Mouse (Mus musculus) embryo, embryonic 10.5 days (tissue): ENCODE data around the gene Gpi1.
A peak's percentile ranks its signal among the peaks of the same experiment; 100 is the strongest.

Experiments used
- DNase-seq: peaks from one replicate; pipeline ENCODE4 v3.0.0-alpha.2; 2015; ENCODE audit warnings: low spot score

The Gpi1 gene

DNA sequence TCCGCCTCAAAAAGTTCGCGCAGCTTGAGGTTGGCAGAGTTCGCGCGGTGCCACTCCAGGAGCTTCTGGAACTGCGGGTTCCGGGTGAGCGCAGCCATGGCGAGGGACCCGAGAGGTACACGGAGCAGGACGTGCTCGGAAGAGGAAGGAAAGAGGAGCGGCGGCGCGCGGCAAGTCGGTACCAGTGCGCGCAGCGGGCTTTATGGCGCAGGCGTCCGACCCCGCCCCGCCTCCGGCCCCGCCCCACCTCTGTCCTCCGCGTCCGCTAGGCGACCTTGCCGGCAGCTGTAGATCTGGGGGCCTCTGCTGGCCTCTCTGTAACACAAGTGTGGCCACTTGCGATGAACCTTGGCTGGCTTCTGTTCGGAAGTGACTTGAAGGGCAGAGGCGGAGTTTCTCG lies at the start of gene Gpi1:
Gpi1 (minus strand) TSS at position 221 of the 400 bp plus-strand sequence.
- peak; percentile 94 for DNase-seq

DNA sequence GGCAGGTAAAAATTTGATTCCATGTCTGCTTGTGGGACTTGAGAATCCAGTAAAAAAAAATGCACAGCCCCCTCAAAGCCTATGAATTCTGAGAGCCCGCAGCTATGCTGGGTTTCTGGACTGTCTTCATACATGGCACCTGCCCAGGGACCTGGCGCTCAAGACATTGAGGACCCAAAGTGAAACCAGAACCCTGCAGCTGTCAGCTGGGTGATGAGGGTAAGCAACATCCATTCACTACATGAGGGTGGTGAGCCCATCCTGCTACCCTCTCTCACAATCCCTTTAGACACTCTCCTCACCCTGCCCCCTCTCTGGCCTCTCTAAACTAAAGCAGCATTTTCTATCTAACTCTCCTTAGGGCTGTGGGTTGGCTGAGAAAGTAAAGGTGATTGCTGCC lies 47.5 kb upstream of the Gpi1 start:
- DNase-seq, result no peak

- no peak for DNase-seq
Measured at GRCm38 (mm10) chr7:34276066-34276465, 45.9 kb upstream of the Gpi1 start.

DNA sequence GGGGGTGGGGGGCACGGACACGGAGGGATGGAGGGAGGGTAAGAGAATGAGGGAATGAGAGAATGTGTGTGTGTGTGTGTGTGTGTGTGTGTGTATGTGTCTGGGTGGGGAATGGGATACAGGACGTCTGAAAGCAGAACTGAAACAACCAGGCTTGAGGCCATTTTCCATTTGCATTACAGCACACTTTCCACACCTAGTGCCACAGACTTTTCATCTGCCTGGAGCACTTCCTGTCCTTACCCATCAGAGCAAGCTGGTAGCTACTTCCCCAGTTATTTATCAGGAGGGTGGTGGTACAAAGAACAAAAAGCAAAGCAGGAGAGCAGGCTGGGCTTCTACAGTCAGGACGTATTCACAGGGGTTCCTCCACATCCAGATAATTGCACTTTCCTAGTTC lies 42.3 kb upstream of the Gpi1 start:
- no peak for DNase-seq

DNA sequence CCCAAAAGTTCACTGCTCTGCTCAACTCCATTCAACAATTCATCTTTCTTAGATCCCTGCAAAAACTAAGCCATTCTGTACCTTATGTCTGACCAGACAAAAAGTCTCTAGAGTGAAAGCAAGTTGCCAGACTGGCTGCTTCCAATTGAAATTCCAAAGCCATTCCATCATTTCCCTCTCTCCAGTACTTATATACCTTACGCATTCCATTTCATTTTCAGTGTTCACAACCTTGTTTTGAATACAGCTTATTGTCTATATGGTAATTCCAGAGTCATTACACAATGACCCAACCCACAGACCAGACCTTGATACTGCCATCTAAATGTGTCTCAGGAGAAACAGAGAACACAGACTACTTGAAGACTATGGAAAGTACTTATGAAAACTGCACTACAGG lies 38.3 kb upstream of the Gpi1 start:
- no peak for DNase-seq

DNA sequence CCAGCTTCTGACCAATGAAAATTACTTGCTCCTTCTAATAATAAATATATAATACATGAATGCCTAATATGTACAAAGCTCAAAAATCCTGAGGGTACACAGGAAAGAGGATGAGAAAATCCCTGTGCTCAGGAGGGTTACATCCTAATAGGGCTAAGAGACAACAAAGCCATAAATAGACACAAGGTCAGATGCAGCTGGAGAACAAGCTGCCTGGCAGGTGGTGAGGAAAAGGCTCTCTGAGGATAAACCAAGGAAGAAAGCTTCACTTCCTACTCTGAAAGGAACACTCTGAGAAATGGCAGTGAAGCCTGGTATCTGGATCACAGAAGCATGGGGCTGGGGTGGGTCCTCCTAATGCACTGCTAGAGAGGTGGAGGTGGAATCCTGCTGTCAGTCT lies 36.3 kb upstream of the Gpi1 start:
- DNase-seq, result no peak

DNA sequence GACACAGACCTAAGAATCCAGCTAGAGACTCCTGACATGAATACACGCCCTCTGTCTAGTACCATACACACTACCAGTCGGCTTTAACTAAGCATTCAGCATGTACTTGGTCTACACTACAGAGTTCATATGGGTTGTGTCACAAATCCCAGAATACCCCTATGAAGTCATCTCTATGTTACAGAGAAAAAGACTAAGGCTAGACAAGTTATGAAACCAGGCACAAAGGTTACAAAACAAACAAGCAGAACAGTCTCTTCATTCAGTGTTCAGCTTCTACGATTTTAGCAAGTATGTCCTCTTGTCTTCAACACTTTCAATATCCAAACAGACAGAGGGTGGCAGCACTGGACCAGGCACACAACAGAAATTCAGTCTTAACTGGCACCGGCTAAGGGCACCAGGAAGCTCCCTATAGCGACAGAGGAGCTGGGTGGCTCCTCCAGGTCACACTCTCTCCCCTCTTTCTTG lies 35.8 kb upstream of the Gpi1 start:
- DNase-seq, result peak; percentile 55

DNA sequence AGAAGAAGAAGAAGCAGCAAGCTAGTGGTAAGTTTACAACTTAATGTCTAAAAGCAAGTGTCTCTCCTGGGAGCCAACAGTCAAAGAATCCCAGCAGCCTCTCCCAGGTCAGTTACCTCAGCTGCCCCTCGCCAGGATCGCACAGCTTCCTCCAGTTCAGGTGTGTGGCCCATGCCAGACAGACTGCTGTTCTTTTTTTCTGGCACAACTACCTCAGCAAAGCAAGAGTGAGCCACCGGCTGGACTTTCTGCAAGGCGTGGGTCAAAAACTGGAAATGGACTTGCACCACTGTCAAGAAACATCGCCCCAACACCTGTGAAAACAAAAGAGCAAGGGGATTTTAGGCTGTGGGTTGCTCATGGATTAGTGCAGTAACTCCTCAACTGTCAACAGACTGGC lies 33.3 kb upstream of the Gpi1 start:
- DNase-seq, result no peak

DNA sequence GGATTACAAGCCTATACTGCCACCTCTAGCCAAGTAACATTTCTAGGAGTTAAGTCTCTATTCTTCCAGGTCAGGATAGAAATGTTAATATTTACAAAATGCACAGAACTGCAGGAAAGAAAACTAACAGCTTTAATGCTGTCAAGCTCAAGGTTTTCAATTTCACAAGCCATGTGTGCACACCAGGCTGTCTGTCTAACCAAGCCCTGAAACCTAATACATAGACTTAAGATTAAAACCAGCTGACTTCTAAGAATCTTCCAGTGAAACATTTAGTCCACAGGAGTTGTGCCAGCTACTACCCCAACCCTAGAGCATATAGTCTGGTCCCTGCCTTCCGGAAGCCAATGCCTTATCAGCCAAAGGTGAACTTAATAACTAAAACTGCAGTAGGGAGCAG lies 28.3 kb upstream of the Gpi1 start:
- no peak for DNase-seq

DNA sequence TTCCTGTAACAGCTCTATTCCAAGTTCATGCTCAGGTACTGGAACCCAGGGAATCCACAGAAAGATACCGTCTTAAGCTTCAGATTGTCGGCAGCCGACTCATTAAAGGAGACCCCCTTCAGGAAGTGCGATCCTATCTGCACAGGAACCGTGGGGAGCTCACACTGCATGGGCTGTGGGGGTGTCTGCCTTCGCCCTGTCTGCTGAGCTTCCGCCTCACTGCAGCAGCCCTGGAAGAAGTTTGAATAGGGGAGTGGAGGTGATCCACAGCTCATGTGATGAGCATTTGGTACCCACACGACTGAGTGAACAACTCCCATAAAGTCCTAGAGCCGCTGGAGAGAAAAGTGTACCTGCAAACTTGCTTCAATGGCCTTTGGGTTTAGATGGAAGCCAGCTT lies 27.1 kb upstream of the Gpi1 start:
- DNase-seq, result no peak

- no peak for DNase-seq
Measured at GRCm38 (mm10) chr7:34255916-34256315, 25.8 kb upstream of the Gpi1 start.

DNA sequence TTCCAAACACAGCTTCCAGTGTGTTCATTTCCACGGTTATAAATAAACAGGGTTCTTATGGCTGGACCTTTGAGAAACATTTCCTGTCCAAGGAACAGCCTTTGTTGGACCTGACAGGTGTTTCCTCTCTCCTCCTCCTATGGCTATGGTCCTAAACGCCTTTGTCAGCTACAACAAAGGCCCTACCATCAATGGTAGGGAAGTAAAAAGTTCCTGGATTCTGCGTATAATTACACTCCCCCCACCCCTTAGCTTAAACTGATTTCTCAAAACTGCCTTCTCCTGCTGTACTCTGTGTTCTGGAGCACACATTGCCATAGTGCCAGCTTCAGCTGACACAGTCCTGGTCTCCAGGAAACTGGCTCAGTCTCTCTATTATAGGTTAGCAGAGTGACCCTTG lies 25.0 kb upstream of the Gpi1 start:
- DNase-seq, result no peak

DNA sequence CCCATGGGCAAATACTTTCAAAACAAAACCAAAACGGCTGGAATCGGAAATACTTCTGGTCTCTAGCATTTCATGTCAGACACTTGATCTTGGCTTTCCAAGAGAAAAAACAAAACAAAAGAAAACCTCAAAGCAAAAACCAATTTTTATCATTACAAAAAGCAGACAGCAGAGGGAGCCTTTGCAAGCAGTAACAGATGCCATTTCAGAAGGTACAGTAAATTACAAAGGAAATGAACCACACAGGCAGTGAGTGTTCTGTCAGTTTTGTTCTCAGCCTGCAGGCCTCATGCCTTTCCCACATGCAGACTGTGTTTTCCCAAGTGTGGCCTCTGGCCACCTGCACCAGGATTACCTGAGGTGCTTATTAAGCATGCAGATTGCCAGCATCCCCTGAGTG lies 21.9 kb upstream of the Gpi1 start:
- peak; percentile 29 for DNase-seq

DNA sequence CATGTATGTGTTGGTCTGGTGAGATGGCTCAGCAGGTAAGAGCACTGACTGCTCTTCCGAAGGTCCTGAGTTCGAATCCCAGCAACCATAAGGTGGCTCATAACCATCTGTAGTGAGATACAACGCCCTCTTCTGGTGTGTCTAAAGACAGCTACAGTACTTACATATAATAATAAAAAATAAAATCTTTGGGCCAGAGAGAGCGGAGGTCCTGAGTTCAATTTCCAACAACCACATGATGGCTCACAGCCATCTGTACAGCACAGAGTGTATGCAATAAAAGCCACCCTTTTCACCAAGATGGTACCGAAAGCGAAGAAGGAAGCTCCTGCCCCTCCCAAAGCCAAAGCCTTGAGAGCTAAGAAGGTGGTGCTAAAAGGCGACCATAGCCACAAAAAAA lies 20.6 kb upstream of the Gpi1 start, which contains the start of gene Gm6096:
Gm6096 (plus strand) TSS at position 301 of the 400 bp plus-strand sequence.
- DNase-seq, result no peak

DNA sequence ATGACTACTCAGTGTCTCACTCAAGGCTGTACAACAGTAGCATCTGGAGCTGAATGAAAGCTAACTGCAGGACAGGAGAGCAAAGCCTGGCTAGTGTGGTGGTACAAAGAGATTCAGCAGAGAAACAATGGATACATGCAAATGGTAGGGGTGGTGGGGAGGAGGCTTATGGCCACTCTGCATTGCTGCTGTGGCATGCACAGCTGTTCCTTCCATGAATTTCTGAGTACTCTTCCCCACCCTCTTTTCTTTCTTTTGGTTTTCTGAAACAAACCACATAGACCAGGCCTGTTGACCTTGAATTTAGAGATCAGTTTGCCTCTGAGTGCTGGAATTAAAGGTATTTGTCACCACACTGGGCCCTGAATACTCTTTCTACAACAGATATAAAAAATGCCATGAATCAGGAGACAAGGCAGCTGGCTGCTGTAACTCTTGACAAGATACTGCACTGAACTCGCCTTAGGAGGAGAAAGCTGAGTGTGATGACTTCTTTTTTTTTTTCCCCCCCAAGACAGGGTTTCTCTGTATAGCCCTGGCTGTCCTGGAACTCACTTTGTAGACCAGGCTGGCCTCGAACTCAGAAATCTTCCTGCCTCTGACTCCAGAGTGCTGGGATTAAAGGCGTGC lies 16.8 kb upstream of the Gpi1 start:
- DNase-seq, result no peak

DNA sequence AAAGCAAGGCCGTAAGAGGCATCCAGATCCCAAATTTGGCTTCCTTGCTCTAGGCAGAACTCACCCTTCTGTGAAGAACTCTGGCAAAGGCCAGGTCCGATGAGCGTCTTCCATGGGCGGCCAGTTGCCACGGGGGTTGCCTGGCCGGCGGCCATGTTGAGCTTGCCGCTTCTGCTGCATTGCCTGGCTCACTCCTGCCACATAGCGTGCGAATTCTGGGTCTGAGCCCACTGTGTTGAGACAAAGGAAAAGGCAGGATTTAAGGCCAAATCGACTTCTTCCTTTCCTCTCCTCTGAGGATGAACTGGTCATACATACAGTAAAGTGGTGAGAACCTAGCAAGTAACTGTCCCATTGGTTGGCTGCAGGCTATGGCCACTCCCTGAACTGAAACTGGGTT lies 12.0 kb upstream of the Gpi1 start:
- no peak for DNase-seq

- no peak for DNase-seq
Measured at GRCm38 (mm10) chr7:34238086-34238485, 8.0 kb upstream of the Gpi1 start.

- no peak for DNase-seq
Measured at GRCm38 (mm10) chr7:34235602-34236001, 5.5 kb upstream of the Gpi1 start.

DNA sequence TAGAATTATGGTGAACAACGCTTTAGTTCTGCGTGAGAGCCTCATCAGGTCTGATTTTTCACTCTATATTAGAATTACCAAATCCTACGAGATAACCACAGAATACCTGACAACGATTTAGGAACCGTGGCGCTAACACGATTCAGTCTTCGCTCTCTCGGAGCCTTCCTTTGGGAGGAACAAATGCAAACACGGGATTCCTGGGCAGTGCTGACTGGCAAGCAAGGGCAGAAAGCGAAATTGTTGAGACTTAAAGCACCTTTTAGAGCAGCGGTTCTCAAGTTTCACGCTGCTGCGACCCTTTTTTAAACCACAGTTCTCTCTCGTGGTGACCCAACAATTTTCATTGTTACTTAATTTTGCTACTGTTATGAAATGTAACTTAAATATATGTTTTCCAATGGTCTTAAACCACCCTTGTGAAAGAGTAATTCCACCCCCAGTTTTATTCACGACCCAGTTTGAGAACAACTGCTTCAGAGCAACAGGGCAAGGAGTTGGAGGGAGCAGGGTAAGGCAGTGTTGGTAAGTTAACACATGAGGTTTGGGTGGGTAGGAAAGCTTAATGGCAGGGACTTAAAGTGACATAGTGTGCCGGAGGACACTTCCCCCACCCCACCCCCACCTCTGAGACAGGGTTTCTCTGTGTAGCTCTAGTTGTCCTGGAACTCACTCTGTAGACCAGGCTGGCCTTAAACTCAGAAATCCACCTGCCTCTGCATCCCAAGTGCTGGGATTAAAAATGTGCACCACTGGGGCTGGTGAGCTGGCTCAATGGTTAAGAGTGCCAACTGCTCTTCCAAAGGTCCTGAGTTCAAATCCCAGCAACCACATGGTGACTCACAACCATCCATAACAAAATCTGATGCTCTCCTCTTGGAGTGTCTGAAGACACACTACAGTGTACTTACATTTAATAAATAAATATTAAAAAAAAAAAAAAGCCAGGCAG lies 4.8 kb upstream of the Gpi1 start:
- DNase-seq, result peak; percentile 69

- DNase-seq, result peak; percentile 98
Measured at GRCm38 (mm10) chr7:34233909-34234609, 3.9 kb upstream of the Gpi1 start.

DNA sequence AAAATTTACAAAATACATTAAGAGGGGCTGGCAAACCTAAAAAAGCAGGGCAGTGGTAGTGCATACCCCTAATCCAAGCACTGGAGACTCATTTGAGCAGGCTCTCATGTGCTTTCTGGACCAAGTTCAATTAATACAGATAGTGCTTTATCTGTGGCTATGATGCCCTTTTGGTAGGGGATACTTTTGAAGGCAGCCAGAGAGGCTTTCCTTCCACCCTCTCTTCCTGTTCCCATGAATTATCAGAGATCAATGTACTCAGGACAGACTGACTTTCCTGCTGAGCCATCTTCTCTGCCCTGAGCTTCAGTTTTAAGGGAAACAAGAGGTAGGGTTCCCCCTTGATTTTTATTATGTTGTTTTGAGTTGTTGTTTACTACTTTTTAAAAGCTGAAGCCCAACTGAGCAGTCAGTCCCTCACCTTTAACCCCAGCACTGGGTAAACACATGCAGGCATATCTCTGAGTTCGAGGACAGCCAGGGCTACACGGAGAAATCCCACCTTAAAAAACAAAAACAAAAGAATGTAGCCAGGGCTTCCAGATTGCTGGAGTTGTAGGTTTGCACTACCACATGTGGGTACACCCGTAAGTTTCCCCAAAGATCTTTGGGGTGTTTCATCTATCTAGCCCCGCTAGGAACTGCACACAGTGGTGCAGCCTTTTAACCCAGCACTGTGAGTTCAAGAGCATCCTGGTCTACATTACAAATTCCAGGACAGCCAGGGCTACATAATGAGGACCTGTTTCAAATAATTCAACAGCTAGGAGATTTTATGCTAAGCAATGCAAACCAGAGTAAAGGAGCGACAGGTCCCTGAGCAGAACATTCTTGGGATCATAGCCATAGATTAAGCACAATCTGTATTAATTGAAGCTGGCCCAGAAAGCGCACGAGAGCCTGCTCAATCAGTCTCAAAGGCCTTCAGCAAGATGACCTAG lies 2.9 kb upstream of the Gpi1 start:
- no peak for DNase-seq
